Mouse (Mus musculus) cerebellum, postnatal 14 days (tissue): ENCODE data around the gene Ercc8.
A peak's percentile ranks its signal among the peaks of the same experiment; 100 is the strongest.

Experiments used
- DNase-seq, 2 experiments: peaks; one replicate each; pipeline ENCODE4 v3.0.0; 2021; ENCODE audit warnings: mixed read lengths in 2 of 2

Ercc8 gene

GRCm38 (mm10) chr13:108229191-108229590, 70.7 kb downstream of the Ercc8 start:
- DNase-seq = no peak

- no peak for DNase-seq
Measured at GRCm38 (mm10) chr13:108229634-108230330, 71.3 kb downstream of the Ercc8 start.

GRCm38 (mm10) chr13:108240012-108240411, 81.5 kb downstream of the Ercc8 start:
- DNase-seq = peak; percentile 30 to 36

DNA sequence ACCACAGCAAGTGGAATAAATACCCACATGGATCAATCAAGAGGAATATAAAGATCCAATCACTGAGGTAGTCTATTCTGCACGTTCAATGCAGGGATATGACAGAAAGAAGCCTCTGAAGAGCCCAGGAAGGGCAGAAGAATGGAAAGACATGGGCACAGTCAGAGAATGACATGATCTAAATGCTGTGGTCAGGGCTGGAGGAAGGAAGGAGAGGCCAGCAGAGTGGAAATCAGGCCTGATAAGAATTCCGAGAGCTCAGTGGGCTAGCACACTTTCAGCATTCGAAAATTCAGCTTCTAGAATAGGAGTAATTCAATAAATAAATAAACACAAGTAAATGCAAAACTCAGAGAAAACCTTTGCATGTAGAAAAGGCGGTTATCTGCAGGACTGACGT, 83.2 kb downstream of the Ercc8 start:
- no peak for DNase-seq
